Mouse (Mus musculus): ENCODE measurements around the gene Smim23.

DNA sequence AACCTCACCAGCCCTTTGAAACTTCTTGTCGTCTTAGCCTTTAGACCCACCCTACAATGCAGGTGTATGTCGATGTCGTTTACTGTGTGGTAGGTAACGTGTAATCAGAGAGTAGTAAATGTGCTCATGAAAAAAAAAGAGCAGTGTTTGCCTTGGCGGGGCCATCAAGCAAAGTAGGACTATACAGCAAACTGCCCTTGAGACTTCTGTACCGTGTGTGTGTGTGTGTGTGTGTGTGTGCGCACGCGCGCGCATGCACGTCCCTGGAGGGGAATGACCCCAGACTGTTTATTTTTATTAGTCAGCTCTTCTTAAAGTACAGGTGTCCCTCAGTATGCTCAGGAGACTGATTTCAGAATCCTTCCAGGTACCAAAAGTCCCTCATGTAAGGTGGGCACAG lies 6.8 kb downstream of the Smim23 start:
- TF ChIP-seq CTCF (conservative IDR thresholded peaks at IDR 0.05; ENCODE audit: insufficient read depth, insufficient read length, low read depth, low read length) (no peak), POLR2A (IDR thresholded peaks at IDR 0.05; ENCODE audit: low read depth, low read length) (no peak)
